Mouse (Mus musculus): ENCODE results near the gene Igf1r.

GRCm38 (mm10) chr7:68006496-68006895 lies 53.9 kb downstream of the Igf1r start:
- TF ChIP-seq POLR2A (IDR thresholded peaks at IDR 0.05; ENCODE audit: insufficient read depth, low read depth, low read length) (no peak), CTCF (IDR thresholded peaks at IDR 0.05) (no peak), EP300 (IDR thresholded peaks at IDR 0.05; ENCODE audit: insufficient read depth, low read depth, low read length) (no peak)
